Mouse (Mus musculus) Patski (cell line): ENCODE data around the gene Slc30a4. TPM values are rescaled to one million over a fixed set of nuclear protein-coding genes. Genes with fewer than 3 reads are reported as not detected.

Experiments used
- ATAC-seq: fragments of 100-300 bp; one replicate; pipeline ENCODE4 v1.8.0; 2021
- CTCF ChIA-PET: fragments of 350-600 bp; sonication (Branson Sonifier 250); formaldehyde crosslinking; loops from one replicate; lab custom pipeline; 2022; ENCODE audit warnings: inconsistent platforms; lab: Charles Lee
- POLR2A ChIA-PET: fragments of 350-600 bp; sonication (Branson Sonifier 250); formaldehyde crosslinking; loops from one replicate; lab custom pipeline; 2022; ENCODE audit warnings: antibody characterized with exemption, inconsistent platforms; lab: Charles Lee
- DNase-seq: peaks from one replicate; pipeline ENCODE4 v3.0.0-alpha.2; 2011; ENCODE audit warnings: low read depth, low spot score
- H3K27me3 ChIP-seq: fragments of 371-371 bp; one replicate; pipeline ENCODE4 v1.5.1; 2021
- CTCF ChIP-seq: fragments of 100-300 bp; IDR thresholded peaks from one replicate; pipeline ENCODE4 v1.5.1; 2021
- in situ Hi-C: fragments of 300-500 bp; cut with MboI; formaldehyde crosslinking; loops from 3 replicates; pipeline ENCODE4 v1.11.1; 2018; ENCODE audit warnings: low pct_unique_long_range_greater_than_20kb, mixed read lengths
- polyA plus RNA-seq: library from polyadenylated mRNA; unstranded; gene quantifications from one replicate; pipeline ENCODE4 v1.2.3, GENCODE M21; 2021

Slc30a4 gene
- polyA plus RNA-seq, 1 experiment from 2014 or later, result 42.7 TPM

GRCm38 (mm10) chr2:122657707-122658524 lies 44.5 kb downstream of the Slc30a4 start:
- CTCF ChIA-PET, result interaction anchor here (0.7 to 1.8 kb wide), 4 partner anchors 8 to 118 kb away, joined by 3 to 7 read pairs (median 3); no protein-coding TSS in a partner anchor
- POLR2A ChIA-PET, result no interaction called here
- in situ Hi-C loops, result no loop called here
- ATAC-seq, result no peak
- no peak for TF ChIP-seq CTCF
- H3K27me3 ChIP-seq, result no peaks in the 10 kb centered on the region
- DNase-seq, result no peak

GRCm38 (mm10) chr2:122656767-122657166 lies 45.7 kb downstream of the Slc30a4 start:
- ChIA-PET POLR2A (interaction anchor here (1.3 kb wide), 1 partner anchor 18 kb away, joined by 3 read pairs; no protein-coding TSS in a partner anchor), CTCF (interaction anchor here (0.8 to 1.8 kb wide), 5 partner anchors 9 to 119 kb away, joined by 3 to 7 read pairs (median 3); no protein-coding TSS in a partner anchor)
- no peaks in the 10 kb centered on the region for H3K27me3 ChIP-seq
- DNase-seq (no peak), ATAC-seq (no peak)
- no peak for TF ChIP-seq CTCF
- in situ Hi-C loops, result no loop called here

GRCm38 (mm10) chr2:122656052-122656451 lies 46.4 kb downstream of the Slc30a4 start:
- in situ Hi-C loops, result no loop called here
- ChIA-PET CTCF (interaction anchor here (0.8 to 1.5 kb wide), 3 partner anchors 10 to 18 kb away, joined by 3 to 6 read pairs (median 3); no protein-coding TSS in a partner anchor), POLR2A (interaction anchor here (0.8 to 1.3 kb wide), 2 partner anchors 17 to 88 kb away, joined by 3 read pairs; no protein-coding TSS in a partner anchor)
- ATAC-seq, result peak; percentile 60
- DNase-seq, result no peak
- no peaks in the 10 kb centered on the region for H3K27me3 ChIP-seq
- no peak for TF ChIP-seq CTCF

GRCm38 (mm10) chr2:122652096-122653084 lies 50.1 kb downstream of the Slc30a4 start:
- ChIA-PET CTCF (interaction anchor here (1.1 to 1.9 kb wide), 3 partner anchors 14 to 18 kb away, joined by 3 to 6 read pairs (median 5); no protein-coding TSS in a partner anchor), POLR2A (interaction anchor here (0.5 kb wide), 1 partner anchor 281 kb away, joined by 3 read pairs; no protein-coding TSS in a partner anchor)
- DNase-seq (no peak), ATAC-seq (no peak)
- no peak for TF ChIP-seq CTCF
- in situ Hi-C loops, result no loop called here
- no peaks in the 10 kb centered on the region for H3K27me3 ChIP-seq

- DNase-seq (no peak), ATAC-seq (no peak)
- no peak for TF ChIP-seq CTCF
- ChIA-PET CTCF (interaction anchor here (0.9 to 6.4 kb wide), 10 partner anchors 12 to 131 kb away, joined by 3 to 49 read pairs (median 4); no protein-coding TSS in a partner anchor), POLR2A (interaction anchor here (0.7 to 1.5 kb wide), 3 partner anchors 12 to 33 kb away, joined by 3 read pairs; no protein-coding TSS in a partner anchor)
- in situ Hi-C loops, result loop anchor here (10.0 kb wide), 1 partner anchor 116 kb away; no protein-coding TSS in a partner anchor
- no peaks in the 10 kb centered on the region for H3K27me3 ChIP-seq
Observed at GRCm38 (mm10) chr2:122638673-122639072, 63.8 kb downstream of the Slc30a4 start.

- in situ Hi-C loops, result loop anchor here (10.0 kb wide), 1 partner anchor 117 kb away; no protein-coding TSS in a partner anchor
Observed at GRCm38 (mm10) chr2:122638029-122638428, 64.4 kb downstream of the Slc30a4 start.

GRCm38 (mm10) chr2:122637526-122637997 lies 64.9 kb downstream of the Slc30a4 start:
- in situ Hi-C loops, result loop anchor here (10.0 kb wide), 1 partner anchor 117 kb away; no protein-coding TSS in a partner anchor

More at GRCm38 (mm10) chr2:122638029-122638428, 64.4 kb downstream of the Slc30a4 start:
- CTCF ChIA-PET, result interaction anchor here (0.9 to 6.4 kb wide), 10 partner anchors 12 to 132 kb away, joined by 3 to 49 read pairs (median 4); no protein-coding TSS in a partner anchor
- no peaks in the 10 kb centered on the region for H3K27me3 ChIP-seq
- POLR2A ChIA-PET, result interaction anchor here (0.7 to 1.5 kb wide), 3 partner anchors 13 to 33 kb away, joined by 3 read pairs; no protein-coding TSS in a partner anchor
- no peak for ATAC-seq
- DNase-seq, result no peak
- no peak for TF ChIP-seq CTCF

GRCm38 (mm10) chr2:122636686-122637085 lies 65.8 kb downstream of the Slc30a4 start, which contains the start of gene AA467197:
TSS of gene AA467197 (plus strand) at chr2:122636986.
- DNase-seq (no peak), ATAC-seq (no peak)
- ChIA-PET POLR2A (no interaction called here), CTCF (interaction anchor here (1.3 to 6.4 kb wide), 2 partner anchors 31 to 117 kb away, joined by 3 to 49 read pairs; no protein-coding TSS in a partner anchor)
- no peaks in the 10 kb centered on the region for H3K27me3 ChIP-seq
- TF ChIP-seq CTCF, result no peak
- in situ Hi-C loops, result loop anchor here (10.0 kb wide), 1 partner anchor 118 kb away; no protein-coding TSS in a partner anchor

More at GRCm38 (mm10) chr2:122637526-122637997, 64.9 kb downstream of the Slc30a4 start:
- ChIA-PET CTCF (interaction anchor here (0.9 to 6.4 kb wide), 8 partner anchors 15 to 132 kb away, joined by 3 to 49 read pairs (median 4); no protein-coding TSS in a partner anchor), POLR2A (interaction anchor here (1.2 kb wide), 1 partner anchor 13 kb away, joined by 3 read pairs; no protein-coding TSS in a partner anchor)
- ATAC-seq, result peak; percentile 69
- no peak for DNase-seq
- peak; percentile 98 for TF ChIP-seq CTCF
- no peaks in the 10 kb centered on the region for H3K27me3 ChIP-seq

Other genes starting within 250 kb of the Slc30a4 start
- gene Gm14085, start 217.7 kb downstream of the Slc30a4 start, polyA plus RNA-seq, result not detected
- gene Gatm, start 91.4 kb downstream of the Slc30a4 start, polyA plus RNA-seq, result 0.39 TPM
- 0.68 TPM for gene AA467197, start 65.7 kb downstream of the Slc30a4 start, polyA plus RNA-seq
- 29.3 TPM for gene Bloc1s6, start 35.8 kb upstream of the Slc30a4 start, polyA plus RNA-seq
- 11.4 TPM for gene Sqor, start 62.6 kb upstream of the Slc30a4 start, polyA plus RNA-seq